Mouse (Mus musculus) MEL (cell line): ENCODE data around the gene Snf8. TPM values are rescaled to one million over a fixed set of nuclear protein-coding genes. Genes with fewer than 3 reads are reported as not detected.

Experiments
- DNase-seq: peaks from one replicate; pipeline ENCODE4 v3.0.0; 2011; ENCODE audit warnings: low read depth, low spot score
- H3K27ac ChIP-seq: 2 replicates; pipeline ENCODE4 v1.5.1; 2012; ENCODE audit warnings: low read depth, mild to moderate bottlenecking, control low read depth, low read length, moderate library complexity; ENCODE audit not compliant: control insufficient read depth
- H3K27me3 ChIP-seq, 2 experiments: fragments of 150-350 bp in 1 of 2; sonication (generic) in 1 of 2; 2 replicates each; pipeline ENCODE4 v1.6.1; 2012; ENCODE audit warnings: low read length in 2 of 2, mild to moderate bottlenecking in 2 of 2, improper control_type of control experiment in 1 of 2, moderate library complexity in 1 of 2; ENCODE audit not compliant: insufficient read depth in 2 of 2, control insufficient read depth in 1 of 2
- H3K36me3 ChIP-seq, 2 experiments: 2 replicates each; pipeline ENCODE4 v1.6.1; 2012 to 2014; ENCODE audit warnings: low read length in 2 of 2, improper control_type of control experiment in 1 of 2, inconsistent platforms in 1 of 2, mild to moderate bottlenecking in 1 of 2; ENCODE audit not compliant: insufficient read depth in 2 of 2, control insufficient read depth in 1 of 2
- H3K4me1 ChIP-seq, 2 experiments: fragments of 150-350 bp in 1 of 2; sonication (generic) in 1 of 2; 2 replicates each; pipeline ENCODE4 v1.6.1; 2012; ENCODE audit warnings: low read length in 2 of 2, improper control_type of control experiment in 1 of 2, mild to moderate bottlenecking in 1 of 2; ENCODE audit not compliant: insufficient read depth in 2 of 2, control insufficient read depth in 1 of 2
- H3K4me3 ChIP-seq, 2 experiments: fragments of 150-350 bp in 1 of 2; sonication (generic) in 1 of 2; 2 replicates each; pipeline ENCODE4 v1.5.1; 2012; ENCODE audit warnings: low read depth in 2 of 2, low read length in 2 of 2, mild to moderate bottlenecking in 2 of 2, moderate library complexity in 2 of 2, control low read depth in 1 of 2, improper control_type of control experiment in 1 of 2; ENCODE audit not compliant: control insufficient read depth in 1 of 2, insufficient read depth in 1 of 2
- H3K79me2 ChIP-seq: 2 replicates; pipeline ENCODE4 v1.6.1; 2012; ENCODE audit warnings: mild to moderate bottlenecking, low read length, moderate library complexity; ENCODE audit not compliant: control insufficient read depth, poor library complexity, insufficient read depth
- H3K9ac ChIP-seq: 2 replicates; pipeline ENCODE4 v1.6.1; 2012; ENCODE audit warnings: low read depth, mild to moderate bottlenecking, control low read depth, low read length, moderate library complexity; ENCODE audit not compliant: control insufficient read depth, poor library complexity, severe bottlenecking
- H3K9me3 ChIP-seq: fragments of 150-350 bp; sonication (generic); replicated peaks from 2 replicates; pipeline ENCODE4 v1.6.1; 2012; ENCODE audit warnings: mild to moderate bottlenecking, low read length, improper control_type of control experiment, moderate library complexity; ENCODE audit not compliant: insufficient read depth
- BHLHE40 ChIP-seq: IDR thresholded peaks from 2 replicates; pipeline ENCODE4 v1.6.1; 2012; ENCODE audit warnings: low read depth, mild to moderate bottlenecking, inconsistent platforms, low read length, improper control_type of control experiment, borderline replicate concordance
- CHD2 ChIP-seq: IDR thresholded peaks from 2 replicates; pipeline ENCODE4 v1.6.1; 2011; ENCODE audit warnings: low read length, improper control_type of control experiment
- EP300 ChIP-seq, 2 experiments: IDR thresholded peaks; 2 replicates each; pipeline ENCODE4 v1.6.1; 2011; ENCODE audit warnings: improper control_type of control experiment in 2 of 2, low read length in 2 of 2, low read depth in 1 of 2, mild to moderate bottlenecking in 1 of 2
- ETS1 ChIP-seq: IDR thresholded peaks from 2 replicates; pipeline ENCODE4 v1.6.1; 2012; ENCODE audit warnings: low read depth, mild to moderate bottlenecking, inconsistent platforms, low read length, improper control_type of control experiment, moderate library complexity
- GABPA ChIP-seq: IDR thresholded peaks from 2 replicates; pipeline ENCODE4 v1.6.1; 2012; ENCODE audit warnings: low read depth, mild to moderate bottlenecking, inconsistent platforms, low read length, improper control_type of control experiment, moderate library complexity
- GATA1 ChIP-seq: IDR thresholded peaks from 2 replicates; pipeline ENCODE4 v1.6.1; 2011; ENCODE audit warnings: low read depth, low read length, improper control_type of control experiment
- HCFC1 ChIP-seq: IDR thresholded peaks from 2 replicates; pipeline ENCODE4 v1.6.1; 2012; ENCODE audit warnings: low read depth, mild to moderate bottlenecking, inconsistent platforms, low read length, improper control_type of control experiment, moderate library complexity
- KAT2A ChIP-seq: conservative IDR thresholded peaks from 2 replicates; pipeline ENCODE4 v1.6.1; 2012; ENCODE audit warnings: low read depth, low read length, improper control_type of control experiment, inconsistent platforms
- MAFK ChIP-seq: IDR thresholded peaks from 2 replicates; pipeline ENCODE4 v1.6.1; 2011; ENCODE audit warnings: low read depth, mild to moderate bottlenecking, low read length, improper control_type of control experiment, borderline replicate concordance
- MAX ChIP-seq: IDR thresholded peaks from 2 replicates; pipeline ENCODE4 v1.6.1; 2011; ENCODE audit warnings: low read length, improper control_type of control experiment
- MAZ ChIP-seq: IDR thresholded peaks from 2 replicates; pipeline ENCODE4 v1.6.1; 2012; ENCODE audit warnings: low read depth, mild to moderate bottlenecking, inconsistent platforms, low read length, improper control_type of control experiment
- MEF2A ChIP-seq: IDR thresholded peaks from 2 replicates; pipeline ENCODE4 v1.6.1; 2014; ENCODE audit warnings: low read depth, mild to moderate bottlenecking, inconsistent platforms, low read length, improper control_type of control experiment; ENCODE audit not compliant: poor library complexity, insufficient replicate concordance, severe bottlenecking; ENCODE audit errors: extremely low read depth
- MXI1 ChIP-seq: IDR thresholded peaks from 2 replicates; pipeline ENCODE4 v1.6.1; 2011; ENCODE audit warnings: mild to moderate bottlenecking, low read depth, low read length, improper control_type of control experiment
- MYC ChIP-seq: IDR thresholded peaks from 2 replicates; pipeline ENCODE4 v1.6.1; 2011; ENCODE audit warnings: low read depth, mild to moderate bottlenecking, low read length, improper control_type of control experiment, moderate library complexity
- NELFE ChIP-seq: IDR thresholded peaks from 2 replicates; pipeline ENCODE4 v1.6.1; 2011; ENCODE audit warnings: low read depth, low read length, improper control_type of control experiment
- NRF1 ChIP-seq: IDR thresholded peaks from 2 replicates; pipeline ENCODE4 v1.6.1; 2014; ENCODE audit warnings: low read depth, mild to moderate bottlenecking, inconsistent platforms, low read length, improper control_type of control experiment, moderate library complexity; ENCODE audit not compliant: poor library complexity, insufficient read depth, severe bottlenecking
- POLR2A ChIP-seq, 2 experiments: IDR thresholded peaks; 2 replicates each; pipeline ENCODE4 v1.6.1; 2011 to 2012; ENCODE audit warnings: low read length in 2 of 2, mild to moderate bottlenecking in 2 of 2, control low read depth in 1 of 2, improper control_type of control experiment in 1 of 2, low read depth in 1 of 2, moderate library complexity in 1 of 2; ENCODE audit not compliant: control insufficient read depth in 1 of 2, insufficient read depth in 1 of 2, poor library complexity in 1 of 2
- POLR2AphosphoS5 ChIP-seq: IDR thresholded peaks from 2 replicates; pipeline ENCODE4 v1.6.1; 2012; ENCODE audit warnings: low read depth, borderline replicate concordance, mild to moderate bottlenecking, inconsistent platforms, low read length, moderate library complexity, mixed read lengths
- RAD21 ChIP-seq: IDR thresholded peaks from 2 replicates; pipeline ENCODE4 v1.6.1; 2011; ENCODE audit warnings: mild to moderate bottlenecking, low read depth, low read length, improper control_type of control experiment
- RCOR1 ChIP-seq: IDR thresholded peaks from 2 replicates; pipeline ENCODE4 v1.6.1; 2012; ENCODE audit warnings: low read depth, mild to moderate bottlenecking, inconsistent platforms, low read length, improper control_type of control experiment
- SIN3A ChIP-seq: IDR thresholded peaks from 2 replicates; pipeline ENCODE4 v1.6.1; 2012; ENCODE audit warnings: low read length, improper control_type of control experiment, inconsistent platforms
- TBP ChIP-seq: IDR thresholded peaks from 2 replicates; pipeline ENCODE4 v1.8.0; 2011; ENCODE audit warnings: low read depth, low read length, improper control_type of control experiment
- USF2 ChIP-seq, 2 experiments: IDR thresholded peaks; 2 replicates each; pipeline ENCODE4 v1.6.1; 2011 to 2012; ENCODE audit warnings: improper control_type of control experiment in 2 of 2, low read length in 2 of 2, borderline replicate concordance in 1 of 2, inconsistent platforms in 1 of 2, low read depth in 1 of 2, mild to moderate bottlenecking in 1 of 2; ENCODE audit not compliant: insufficient read depth in 1 of 2
- ZC3H11A ChIP-seq: IDR thresholded peaks from 2 replicates; pipeline ENCODE4 v1.6.1; 2012; ENCODE audit warnings: low read depth, mild to moderate bottlenecking, inconsistent platforms, low read length, improper control_type of control experiment
- ZKSCAN1 ChIP-seq: IDR thresholded peaks from 2 replicates; pipeline ENCODE4 v1.6.1; 2012; ENCODE audit warnings: low read depth, mild to moderate bottlenecking, inconsistent platforms, low read length, improper control_type of control experiment, moderate library complexity
- ZMIZ1 ChIP-seq: IDR thresholded peaks from 2 replicates; pipeline ENCODE4 v1.6.1; 2012; ENCODE audit warnings: low read depth, mild to moderate bottlenecking, inconsistent platforms, low read length, improper control_type of control experiment, moderate library complexity
- polyA plus RNA-seq, 2 experiments: library from polyadenylated mRNA; stranded (reverse) in 1 of 2; unstranded in 1 of 2; fragments of >175 nt in 1 of 2; fragments of >200 nt in 1 of 2; gene quantifications; 2 replicates each; pipeline versions ENCODE4 v1.2.1 to v1.2.4; 2012; ENCODE audit warnings: low replicate concordance in 2 of 2, low read depth in 1 of 2; ENCODE audit not compliant: insufficient read length in 2 of 2, insufficient read depth in 1 of 2, missing spikeins in 1 of 2
- total RNA-seq: library from RNA; depleted of rRNA; stranded (reverse); fragments of 300-350 nt; gene quantifications from 2 replicates; pipeline ENCODE4 v1.2.3, GENCODE M21; 2012

Snf8 gene
- total and polyA plus RNA-seq, 3 experiments = 135 to 183 TPM; not detected in 1

DNA sequence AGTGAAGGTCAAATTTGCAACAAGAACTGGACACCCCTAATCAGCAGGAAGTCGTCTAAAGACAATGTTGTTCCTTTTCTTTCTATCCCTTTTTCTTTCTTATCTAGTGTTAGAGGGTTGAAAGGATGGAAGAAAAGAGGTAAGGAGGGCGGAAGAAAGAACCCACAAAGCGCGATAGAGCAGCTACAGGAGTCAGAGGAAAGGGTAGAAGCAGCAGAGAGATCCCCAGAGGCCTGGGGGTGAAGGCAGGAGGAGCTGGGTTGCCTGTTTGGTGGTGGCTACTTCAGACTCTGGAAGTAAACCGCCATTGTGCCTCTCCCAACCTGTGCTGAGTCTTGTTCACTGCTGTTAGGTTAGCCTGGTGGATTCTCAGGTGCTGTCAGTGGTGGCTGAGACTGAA lies 6.6 kb upstream of the Snf8 start:
- Histone ChIP-seq H3K27ac (peak overlapping the region; percentile 93), H3K36me3 (peaks cover 0 to 17% of the 10 kb centered on the region in 2 experiments; a peak in 2 of 4 replicates), H3K4me3 (peak overlapping the region; percentile 51 to 62), H3K27me3 (no peaks in the 10 kb centered on the region), H3K9ac (peak overlapping the region; percentile 77), H3K9me3 (no peaks in the 10 kb centered on the region), H3K79me2 (no peaks in the 10 kb centered on the region), H3K4me1 (peaks cover 8 to 26% of the 10 kb centered on the region in 2 experiments; a peak in 3 of 4 replicates)
- peak; percentile 74 for DNase-seq
- TF ChIP-seq MAFK (no peak), MEF2A (no peak), KAT2A (no peak), ZMIZ1 (peak; percentile 60; the same call in 1 of the 2 replicates), BHLHE40 (0 out of 2 replicates have a peak, but pooled peaks have one; percentile 22), NRF1 (no peak), NELFE (peak; percentile 60), MXI1 (no peak; the same call in 1 of the 2 replicates), MYC (0 out of 2 replicates have a peak, but pooled peaks have one; percentile 54), POLR2A (IDR thresholded peaks at IDR 0.05; ENCODE audit: control insufficient read depth in 1 of 2, insufficient read depth in 1 of 2, low read depth in 1 of 2, low read length in 2 of 2, poor library complexity in 1 of 2) (peak in 1 of 2 experiments; percentile 72; a peak in 2 of 4 replicates), TBP (peak; percentile 65; the same call in 1 of the 2 replicates), ETS1 (peak; percentile 60; the same call in 1 of the 2 replicates), MAZ (peak; percentile 69; the same call in 1 of the 2 replicates), GATA1 (peak; percentile 78), MAX (no peak), ZKSCAN1 (no peak), HCFC1 (peak; percentile 53; the same call in 1 of the 2 replicates), EP300 (IDR thresholded peaks at IDR 0.05; ENCODE audit: low read depth in 1 of 2, low read length in 2 of 2) (peak; percentile 66 to 81), RAD21 (no peak), SIN3A (peak; percentile 62)

- Histone ChIP-seq H3K27ac (no peak overlapping the region), H3K4me1 (peaks cover 10 to 29% of the 10 kb centered on the region in 2 experiments), H3K79me2 (peaks cover 8% of the 10 kb centered on the region), H3K9ac (no peak overlapping the region), H3K9me3 (no peaks in the 10 kb centered on the region), H3K4me3 (no peak overlapping the region), H3K36me3 (peaks cover 0 to 26% of the 10 kb centered on the region in 2 experiments; a peak in 2 of 4 replicates), H3K27me3 (no peaks in the 10 kb centered on the region)
- DNase-seq = no peak
- no peak for TF ChIP-seq ZC3H11A
- no peak for TF ChIP-seq GABPA
- TF ChIP-seq MAX = no peak
- no peak for TF ChIP-seq MEF2A
- TF ChIP-seq EP300 (IDR thresholded peaks at IDR 0.05; ENCODE audit: low read depth in 1 of 2, low read length in 2 of 2) = no peak
- no peak for TF ChIP-seq CHD2
- no peak for TF ChIP-seq USF2 (IDR thresholded peaks at IDR 0.05; ENCODE audit: borderline replicate concordance in 1 of 2, insufficient read depth in 1 of 2, low read depth in 1 of 2, low read length in 2 of 2)
- no peak for TF ChIP-seq POLR2A (IDR thresholded peaks at IDR 0.05; ENCODE audit: control insufficient read depth in 1 of 2, insufficient read depth in 1 of 2, low read depth in 1 of 2, low read length in 2 of 2, poor library complexity in 1 of 2)
- TF ChIP-seq POLR2AphosphoS5 = no peak
- no peak for TF ChIP-seq RCOR1
- no peak for TF ChIP-seq TBP
- TF ChIP-seq ZMIZ1 = no peak
- TF ChIP-seq HCFC1 = no peak
Observed at GRCm38 (mm10) chr11:96030571-96030970, 4.1 kb upstream of the Snf8 start.
